Mouse (Mus musculus): ENCODE data around the gene Tbcel.

DNA sequence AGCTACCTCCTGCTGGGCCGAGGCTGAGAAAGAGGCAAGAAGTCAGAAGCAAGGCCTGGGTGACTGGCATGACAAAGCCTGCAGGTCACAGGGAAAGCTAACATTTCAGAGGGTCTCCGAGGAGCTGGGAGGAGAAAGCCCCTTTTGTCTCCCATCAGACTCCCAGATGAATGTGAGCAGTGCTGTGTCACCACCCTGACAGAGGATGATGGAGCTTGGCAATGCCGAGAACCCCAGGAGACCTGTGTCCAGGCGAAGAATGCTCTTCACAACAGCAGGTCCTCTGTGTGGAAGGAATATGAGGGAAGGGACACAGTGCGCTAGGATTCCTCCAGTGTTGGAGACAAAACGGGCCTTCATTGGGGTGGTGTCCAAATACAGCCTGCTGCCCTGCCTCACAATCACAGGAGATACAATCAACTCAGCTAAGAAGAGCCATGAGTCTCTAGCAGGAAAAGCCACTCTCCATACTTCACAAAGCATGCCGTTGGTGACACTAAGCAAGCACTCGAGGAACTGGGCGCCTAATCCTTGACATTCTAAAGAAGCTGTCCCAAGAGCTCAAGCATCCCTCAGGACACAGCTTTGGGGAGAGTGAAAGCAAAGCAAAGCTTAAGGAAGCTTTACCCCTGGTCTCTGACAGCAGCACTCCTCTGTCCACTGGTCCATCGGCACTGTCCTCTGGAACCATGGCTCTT lies 80.8 kb downstream of the Tbcel start:
- TF ChIP-seq POLR2A (IDR thresholded peaks at IDR 0.05; ENCODE audit: extremely low read depth, insufficient read depth, low read length) (no peak), CTCF (IDR thresholded peaks at IDR 0.05; ENCODE audit: low read depth, low read length) (no peak)

Measured in liver, adult 2 months (tissue).